Mouse (Mus musculus) neural tube, embryonic 11.5 days (tissue): Measurements from ENCODE around the gene Enpp4. TPM values are rescaled to one million over a fixed set of nuclear protein-coding genes. Genes with fewer than 3 reads are reported as not detected.

Experiments
- ATAC-seq: fragments of 200-750 bp; cut with Nextera tagmentation; 2 replicates; pipeline ENCODE4 v1.8.0; 2017; ENCODE audit warnings: moderate number of reproducible peaks, mild to moderate bottlenecking, moderate TSS enrichment, moderate library complexity; ENCODE audit not compliant: insufficient read depth, low FRiP score, low TSS enrichment
- DNase-seq: peaks from one replicate; pipeline ENCODE4 v3.0.0-alpha.2; 2015; ENCODE audit warnings: low spot score
- H3K27ac ChIP-seq: fragments of 300-500 bp; sonication (generic); 2 replicates; pipeline ENCODE4 v1.5.1; 2014; ENCODE audit warnings: low read depth, mild to moderate bottlenecking, low read length
- H3K27me3 ChIP-seq: fragments of 300-500 bp; sonication (generic); 2 replicates; pipeline ENCODE4 v1.6.1; 2014; ENCODE audit warnings: mild to moderate bottlenecking, low read length, mixed read lengths; ENCODE audit not compliant: control insufficient read depth, insufficient read depth
- H3K36me3 ChIP-seq: fragments of 300-500 bp; sonication (generic); 2 replicates; pipeline ENCODE4 v1.6.1; 2014; ENCODE audit warnings: mild to moderate bottlenecking, low read length, moderate library complexity, mixed read lengths; ENCODE audit not compliant: control insufficient read depth, insufficient read depth
- H3K4me1 ChIP-seq: fragments of 300-500 bp; sonication (generic); 2 replicates; pipeline ENCODE4 v1.6.1; 2014; ENCODE audit warnings: low read length, mixed read lengths; ENCODE audit not compliant: control insufficient read depth, insufficient read depth
- H3K4me2 ChIP-seq: fragments of 300-500 bp; sonication (generic); 2 replicates; pipeline ENCODE4 v1.6.1; 2014; ENCODE audit warnings: low read depth, mild to moderate bottlenecking, moderate library complexity
- H3K4me3 ChIP-seq: fragments of 300-500 bp; sonication (generic); 2 replicates; pipeline ENCODE4 v1.5.1; 2014; ENCODE audit warnings: low read depth, low read length
- H3K9ac ChIP-seq: fragments of 300-500 bp; sonication (generic); 2 replicates; pipeline ENCODE4 v1.6.1; 2014; ENCODE audit warnings: mild to moderate bottlenecking, low read length
- H3K9me3 ChIP-seq: fragments of 300-500 bp; sonication (generic); 2 replicates; pipeline ENCODE4 v1.6.1; 2016; ENCODE audit warnings: low read length; ENCODE audit not compliant: control insufficient read depth
- WGBS: fragments of 180-500 bp; shearing (Covaris S2); extraction: QIAGEN DNeasy Blood & Tissue Kit; methylation state at CpG from one replicate; pipeline ENCODE4 v1.1.7; 2014; 5-methylcytosine and 5-hydroxymethylcytosine counted together
- polyA plus RNA-seq: library from polyadenylated mRNA; unstranded; fragments of >200 nt; fragmentation: Nextera tagmentation; extraction: Ambion mirVana; gene quantifications from 2 replicates; pipeline ENCODE4 v1.2.1, GENCODE M21; 2014

The Enpp4 gene
- polyA plus RNA-seq, 1 experiment from 2014 or later = 5.0 TPM

DNA sequence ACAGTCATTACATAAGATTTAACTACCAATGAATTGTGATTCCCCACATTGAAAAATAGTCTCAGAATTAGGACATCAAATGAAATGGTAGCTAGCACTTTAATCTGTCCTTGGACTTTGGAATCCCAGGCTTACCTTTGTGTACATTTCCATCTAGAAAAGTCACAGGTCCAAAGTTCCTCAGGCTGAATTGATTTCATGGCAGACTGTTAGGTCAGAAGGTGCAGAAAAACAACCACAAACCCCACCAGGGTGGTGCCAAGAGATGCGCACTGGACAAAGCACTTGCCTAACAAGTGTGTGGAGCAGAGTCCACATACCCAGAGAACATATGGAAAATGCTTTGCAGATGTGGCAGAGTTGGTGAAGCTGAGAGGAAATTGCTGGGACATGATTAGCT, 48.5 kb downstream of the Enpp4 start:
- no peaks in the 10 kb centered on the region for H3K36me3 ChIP-seq
- H3K9me3 ChIP-seq = no peaks in the 10 kb centered on the region
- DNase-seq (no peak), ATAC-seq (no peak)
- no peaks in the 10 kb centered on the region for H3K4me1 ChIP-seq
- no peak overlapping the region for H3K9ac ChIP-seq
- no peaks in the 10 kb centered on the region for H3K27me3 ChIP-seq
- H3K27ac ChIP-seq = no peak overlapping the region
- 93% methylated on average over 1 of the region's 1 CpGs for WGBS
- no peak overlapping the region for H3K4me3 ChIP-seq
- no peak overlapping the region for H3K4me2 ChIP-seq

- no peaks in the 10 kb centered on the region for H3K9me3 ChIP-seq
- no peak for DNase-seq
- no peak overlapping the region for H3K27ac ChIP-seq
- no peak overlapping the region for H3K4me3 ChIP-seq
- H3K9ac ChIP-seq = no peak overlapping the region
- no peak overlapping the region for H3K4me2 ChIP-seq
- H3K36me3 ChIP-seq = no peaks in the 10 kb centered on the region
- no peaks in the 10 kb centered on the region for H3K4me1 ChIP-seq
- 74% methylated on average over 4 of the region's 4 CpGs for WGBS
- ATAC-seq = no peak
- no peaks in the 10 kb centered on the region for H3K27me3 ChIP-seq
These were observed 52.2 kb downstream of the Enpp4 start for GRCm38 (mm10) chr17:44053427-44053826.

Other genes starting within 250 kb of the Enpp4 start
- gene Enpp5, start 27.0 kb downstream of the Enpp4 start, polyA plus RNA-seq = 11.2 and 11.4 TPM in 2 replicates
- 0.14 and 0.23 TPM in 2 replicates for gene Clic5, start 82.8 kb upstream of the Enpp4 start, polyA plus RNA-seq